Mouse (Mus musculus) right cerebral cortex, postnatal 25 days (tissue): ENCODE measurements around the gene Thbs3.

Experiments used
- DNase-seq: peaks from one replicate; pipeline ENCODE4 v3.0.0; 2022

The Thbs3 gene

DNA sequence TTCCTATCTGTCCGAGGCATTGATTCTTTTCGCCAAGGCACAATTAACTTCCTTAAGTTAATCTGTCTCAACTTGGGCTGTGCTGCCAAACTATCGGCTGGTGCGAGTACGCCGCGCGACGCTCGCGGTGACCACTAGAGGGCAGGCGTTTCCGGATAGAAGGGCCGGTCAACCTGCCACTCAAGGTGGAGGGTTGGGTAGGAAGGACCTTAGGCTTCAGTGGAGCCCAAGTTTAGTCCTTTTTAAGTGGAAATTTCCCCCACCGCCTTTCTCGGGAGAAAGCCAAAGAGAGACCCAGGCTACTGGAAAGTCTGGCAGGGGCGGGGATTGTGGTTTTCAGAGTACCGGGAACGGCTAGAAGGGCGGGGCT lies 13.2 kb downstream of the Thbs3 start:
- peak; percentile 81 for DNase-seq

DNA sequence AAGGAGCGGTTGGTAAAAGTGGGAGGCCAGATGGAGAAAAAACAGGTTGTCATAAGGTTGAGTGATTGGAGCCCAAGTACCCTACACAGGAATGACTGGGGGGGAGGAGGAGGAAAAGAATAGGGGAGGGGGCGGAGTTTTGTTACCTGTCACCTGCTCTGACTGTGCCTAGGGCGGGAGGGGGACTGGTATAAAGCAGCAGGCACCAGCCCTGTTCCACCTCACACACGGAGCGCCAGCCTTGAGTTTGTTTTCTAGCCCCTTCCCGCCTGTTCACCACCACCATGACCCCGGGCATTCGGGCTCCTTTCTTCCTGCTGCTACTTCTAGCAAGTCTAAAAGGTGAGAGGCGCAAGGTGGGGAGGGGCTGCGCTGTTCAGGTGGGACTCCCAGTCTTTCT lies 13.9 kb downstream of the Thbs3 start, which contains the start of gene Muc1:
Muc1 (plus strand) TSS at position 222 of the 400 bp plus-strand sequence.
- no peak for DNase-seq

DNA sequence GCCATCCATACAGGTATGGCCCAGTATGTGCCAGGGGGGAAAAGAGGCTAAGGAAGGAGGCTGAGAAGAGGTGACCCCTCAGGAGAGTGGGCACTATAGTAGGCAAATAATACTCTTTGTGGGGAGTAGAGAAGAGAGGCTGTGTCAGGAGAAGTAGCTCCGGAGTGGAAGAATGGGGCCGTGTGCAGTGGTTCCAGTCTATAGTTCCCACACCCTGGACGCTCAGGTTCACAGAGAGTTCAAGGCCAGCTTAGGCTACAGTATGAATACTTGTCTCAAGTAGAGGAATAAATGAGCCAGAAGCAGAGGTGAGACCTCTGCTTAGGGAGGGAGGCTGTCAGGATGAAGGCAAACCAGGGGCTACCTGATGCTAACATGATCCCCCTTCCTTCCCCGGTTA lies 14.3 kb downstream of the Thbs3 start:
- no peak for DNase-seq

DNA sequence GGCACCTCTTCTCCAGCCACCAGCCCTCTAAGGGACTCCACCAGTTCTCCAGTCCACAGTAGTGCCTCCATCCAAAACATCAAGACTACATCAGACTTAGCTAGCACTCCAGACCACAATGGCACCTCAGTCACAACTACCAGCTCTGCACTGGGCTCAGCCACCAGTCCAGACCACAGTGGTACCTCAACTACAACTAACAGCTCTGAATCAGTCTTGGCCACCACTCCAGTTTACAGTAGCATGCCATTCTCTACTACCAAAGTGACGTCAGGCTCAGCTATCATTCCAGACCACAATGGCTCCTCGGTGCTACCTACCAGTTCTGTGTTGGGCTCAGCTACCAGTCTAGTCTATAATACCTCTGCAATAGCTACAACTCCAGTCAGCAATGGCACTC lies 15.6 kb downstream of the Thbs3 start:
- no peak for DNase-seq

DNA sequence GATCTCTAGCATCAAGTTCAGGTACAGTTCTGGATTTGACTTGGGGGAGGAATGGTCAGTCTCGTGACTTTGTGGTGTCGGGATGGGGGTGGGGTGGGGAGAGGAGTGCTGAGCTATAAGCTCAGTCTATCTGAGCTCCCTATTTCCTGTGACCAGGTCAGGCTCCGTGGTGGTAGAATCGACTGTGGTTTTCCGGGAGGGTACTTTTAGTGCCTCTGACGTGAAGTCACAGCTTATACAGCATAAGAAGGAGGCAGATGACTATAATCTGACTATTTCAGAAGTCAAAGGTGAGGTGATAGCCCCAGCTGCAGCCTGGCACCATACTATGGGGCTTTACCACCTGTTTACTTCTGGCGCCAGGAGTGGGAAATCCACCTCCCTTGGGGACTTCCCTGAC lies 16.4 kb downstream of the Thbs3 start:
- DNase-seq = no peak

DNA sequence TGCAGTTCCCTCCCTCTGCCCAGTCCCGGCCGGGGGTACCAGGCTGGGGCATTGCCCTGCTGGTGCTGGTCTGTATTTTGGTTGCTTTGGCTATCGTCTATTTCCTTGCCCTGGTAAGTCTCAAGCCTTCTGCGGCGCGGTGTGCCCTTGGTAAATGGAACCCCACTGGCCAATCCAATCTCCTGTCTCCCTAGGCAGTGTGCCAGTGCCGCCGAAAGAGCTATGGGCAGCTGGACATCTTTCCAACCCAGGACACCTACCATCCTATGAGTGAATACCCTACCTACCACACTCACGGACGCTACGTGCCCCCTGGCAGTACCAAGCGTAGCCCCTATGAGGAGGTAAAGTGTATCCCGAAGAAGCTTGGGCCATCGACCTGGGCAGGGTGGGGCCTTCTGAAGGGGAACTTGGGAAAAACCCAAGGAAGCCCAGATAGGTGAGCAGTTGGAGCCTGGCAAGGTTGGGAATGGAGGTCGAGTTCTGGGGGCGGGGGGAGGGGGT lies 16.8 kb downstream of the Thbs3 start:
- DNase-seq = no peak

DNA sequence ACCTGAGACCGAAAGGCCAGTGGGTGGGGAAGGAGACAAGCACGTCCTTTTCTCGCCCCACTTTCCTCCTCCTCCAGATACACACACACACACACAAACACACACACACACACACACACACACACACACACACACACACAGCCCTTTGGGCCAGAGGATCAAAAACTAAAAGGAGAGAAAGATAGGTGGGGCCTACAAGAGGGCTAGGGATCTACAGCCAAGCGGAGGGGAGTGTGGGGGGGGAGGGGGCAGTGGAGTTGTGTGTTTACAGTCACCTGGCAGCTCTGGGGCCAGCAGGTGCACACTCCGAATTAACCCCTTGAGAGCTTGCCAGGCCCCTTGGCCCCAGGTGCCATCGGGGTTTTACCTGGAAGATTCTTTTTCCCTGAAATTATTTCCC lies 17.6 kb downstream of the Thbs3 start:
- DNase-seq = no peak

DNA sequence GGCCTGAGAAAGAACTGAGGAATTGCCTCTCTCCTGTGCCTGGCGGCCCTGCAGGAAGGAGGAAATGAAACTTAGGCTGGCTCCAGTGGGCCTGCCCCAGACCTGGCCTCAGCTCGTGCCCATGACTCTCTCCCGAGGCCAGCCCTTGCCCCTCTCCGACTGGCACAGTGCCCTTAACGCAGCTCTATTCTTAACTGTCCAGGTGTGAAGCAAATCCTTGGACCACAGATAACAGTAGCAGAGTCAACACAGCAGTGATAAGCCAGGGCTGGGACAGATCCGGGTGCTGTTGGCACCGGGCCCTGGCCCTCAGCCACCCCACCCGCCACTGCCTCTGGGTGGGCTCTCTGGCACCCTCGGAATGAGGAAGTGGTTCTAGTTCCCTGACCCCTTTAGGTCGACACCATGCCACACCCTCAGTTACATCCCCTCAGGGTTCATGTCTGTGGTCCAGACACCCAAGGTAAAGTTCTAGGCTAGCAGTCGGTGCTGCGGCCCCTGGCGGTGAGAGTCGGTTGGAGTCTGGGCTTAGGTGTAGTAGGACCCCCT lies 18.7 kb downstream of the Thbs3 start:
- no peak for DNase-seq

DNA sequence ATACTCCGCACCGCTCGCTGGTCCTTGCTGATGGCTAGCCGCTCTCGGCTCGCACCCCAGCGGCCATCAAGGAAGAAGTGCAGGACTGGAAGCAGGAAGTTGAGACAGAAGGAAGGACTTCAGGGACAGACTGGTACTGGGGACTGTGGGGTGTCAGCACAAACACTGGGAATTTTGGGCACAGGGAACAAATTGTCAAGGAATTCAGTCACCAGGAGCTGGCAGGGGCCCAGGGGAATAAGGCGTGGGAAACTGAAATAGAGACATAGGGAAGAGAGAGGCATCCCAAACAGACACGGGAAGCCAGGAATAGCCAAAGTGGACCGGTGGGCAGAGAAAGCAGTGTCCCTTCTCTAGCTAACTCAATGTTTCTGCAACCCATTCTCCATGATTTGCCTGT lies 21.5 kb downstream of the Thbs3 start:
- DNase-seq = no peak

DNA sequence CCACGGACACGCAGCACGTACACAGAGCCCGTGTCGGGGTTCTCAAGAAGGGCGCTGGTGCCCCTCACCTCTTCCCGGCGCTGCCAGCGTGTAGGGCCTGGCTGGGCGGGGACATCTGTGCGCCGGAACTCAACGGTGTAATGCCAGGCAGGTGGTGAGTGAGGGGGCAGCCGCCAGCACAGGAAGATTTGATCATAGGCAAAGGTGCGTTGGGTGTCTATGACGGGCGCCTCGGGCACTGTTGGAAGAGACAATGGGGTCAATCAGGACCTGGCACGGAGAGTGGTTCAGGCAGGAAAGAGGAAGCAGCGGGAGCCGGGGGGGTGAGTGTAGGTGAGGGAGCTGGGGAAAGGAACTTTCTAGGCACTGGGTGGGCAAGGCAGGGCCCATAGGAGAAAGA lies 22.7 kb downstream of the Thbs3 start:
- DNase-seq = no peak

DNA sequence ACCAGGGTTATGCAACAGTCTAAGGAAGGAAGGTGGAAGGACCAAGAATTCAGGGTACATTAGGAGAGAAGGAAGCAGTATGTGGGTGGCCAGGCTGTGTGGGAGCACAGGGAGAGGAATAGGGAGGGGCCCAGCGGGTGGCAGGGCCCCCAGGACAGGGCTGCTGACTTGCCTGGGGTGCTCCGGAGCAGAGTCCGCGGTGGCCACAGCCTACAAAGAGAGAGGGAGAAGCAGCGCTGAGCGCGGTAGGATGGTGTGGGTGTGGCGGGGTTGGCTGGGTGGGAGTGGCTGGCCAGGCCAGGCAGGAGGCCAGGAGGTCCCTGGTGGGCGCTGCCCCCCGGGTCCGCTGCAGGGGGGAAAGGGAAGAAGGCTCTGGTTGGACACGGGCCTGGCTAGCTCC lies 23.5 kb downstream of the Thbs3 start:
- no peak for DNase-seq

DNA sequence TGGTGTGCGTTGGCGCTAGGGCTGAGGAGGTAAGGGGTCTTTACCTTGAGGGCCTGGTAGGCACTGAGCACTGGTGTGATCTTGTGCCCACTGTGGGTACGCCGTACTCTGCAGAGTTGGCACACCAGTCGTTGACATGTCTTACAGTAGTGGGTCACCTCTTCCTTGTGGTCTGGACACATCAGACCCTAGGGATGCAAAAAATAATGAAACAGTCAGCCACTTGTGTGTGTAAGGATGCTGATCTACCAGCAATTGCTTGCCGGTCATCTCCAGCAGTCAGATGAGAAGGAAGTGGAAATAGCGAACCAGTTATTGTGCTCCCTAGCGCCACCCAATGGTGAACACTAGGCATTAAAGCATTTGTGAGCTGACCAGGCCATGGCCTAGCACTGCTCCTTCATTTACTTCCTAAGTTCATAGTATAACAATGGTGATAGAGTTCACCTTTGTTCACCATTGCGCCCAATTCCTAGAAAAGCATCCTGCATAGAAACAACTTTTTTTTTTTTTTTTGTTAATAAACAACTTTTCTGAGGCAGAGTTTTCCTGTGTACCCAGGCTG lies 27.4 kb downstream of the Thbs3 start:
- DNase-seq = no peak

DNA sequence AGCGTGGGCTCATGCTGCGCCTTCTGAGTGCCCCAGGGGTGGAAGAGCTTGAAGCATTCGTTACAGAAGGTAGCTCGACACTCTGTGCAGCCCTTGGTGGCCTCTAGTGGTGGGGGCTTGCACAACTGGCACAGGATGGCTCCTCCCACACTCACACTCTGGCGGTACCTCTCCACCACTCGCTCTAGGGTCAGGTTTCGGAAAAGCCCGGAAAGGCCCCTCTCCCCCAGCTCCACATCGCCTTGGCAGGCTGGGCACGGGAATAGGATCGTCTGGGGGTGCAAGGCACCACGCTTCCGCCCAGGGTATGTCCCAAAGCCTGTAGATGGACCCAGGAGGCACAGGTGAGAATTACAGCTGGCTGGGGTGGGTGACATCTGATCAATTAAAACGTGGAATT lies 28.6 kb downstream of the Thbs3 start:
- DNase-seq = no peak

DNA sequence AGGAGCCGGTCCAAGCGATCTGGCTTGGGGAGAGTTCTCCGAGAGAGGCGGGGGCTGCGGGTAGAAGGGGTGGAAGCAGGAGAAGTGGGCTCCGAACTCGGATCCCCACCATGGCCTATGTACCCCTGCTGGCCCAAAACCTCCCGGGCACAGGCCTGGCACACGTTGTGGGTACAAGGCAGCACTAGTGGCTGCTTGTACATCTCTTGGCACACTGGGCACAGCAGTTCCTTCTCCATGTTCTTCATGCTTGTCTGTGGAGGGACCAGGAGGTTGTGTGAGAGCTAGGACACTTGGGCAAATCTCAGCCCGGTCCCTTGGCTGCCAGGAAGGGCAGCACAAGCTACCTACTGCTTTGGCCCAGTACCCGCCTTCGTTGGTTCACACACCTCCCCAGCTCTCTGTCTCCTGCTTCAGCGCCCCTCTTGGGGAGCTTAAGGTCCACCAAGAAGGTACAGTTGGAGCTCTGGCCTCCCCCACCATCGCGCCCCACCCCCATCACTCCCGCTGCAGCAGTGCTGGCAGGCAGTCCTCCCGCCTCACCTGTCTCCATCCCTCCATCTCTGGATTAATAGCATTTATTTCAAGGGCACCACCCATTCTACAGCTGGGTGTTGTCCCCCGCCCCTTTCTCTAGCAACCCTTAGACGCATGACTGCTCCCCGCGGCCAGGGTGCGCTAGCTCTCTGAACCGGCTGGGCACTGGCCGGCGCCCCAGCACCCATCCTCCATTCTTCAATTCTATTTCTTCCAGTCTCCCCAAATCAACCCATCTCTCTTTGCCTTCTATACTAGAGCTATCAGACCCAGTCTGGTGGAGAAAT lies 29.4 kb downstream of the Thbs3 start:
- no peak for DNase-seq

DNA sequence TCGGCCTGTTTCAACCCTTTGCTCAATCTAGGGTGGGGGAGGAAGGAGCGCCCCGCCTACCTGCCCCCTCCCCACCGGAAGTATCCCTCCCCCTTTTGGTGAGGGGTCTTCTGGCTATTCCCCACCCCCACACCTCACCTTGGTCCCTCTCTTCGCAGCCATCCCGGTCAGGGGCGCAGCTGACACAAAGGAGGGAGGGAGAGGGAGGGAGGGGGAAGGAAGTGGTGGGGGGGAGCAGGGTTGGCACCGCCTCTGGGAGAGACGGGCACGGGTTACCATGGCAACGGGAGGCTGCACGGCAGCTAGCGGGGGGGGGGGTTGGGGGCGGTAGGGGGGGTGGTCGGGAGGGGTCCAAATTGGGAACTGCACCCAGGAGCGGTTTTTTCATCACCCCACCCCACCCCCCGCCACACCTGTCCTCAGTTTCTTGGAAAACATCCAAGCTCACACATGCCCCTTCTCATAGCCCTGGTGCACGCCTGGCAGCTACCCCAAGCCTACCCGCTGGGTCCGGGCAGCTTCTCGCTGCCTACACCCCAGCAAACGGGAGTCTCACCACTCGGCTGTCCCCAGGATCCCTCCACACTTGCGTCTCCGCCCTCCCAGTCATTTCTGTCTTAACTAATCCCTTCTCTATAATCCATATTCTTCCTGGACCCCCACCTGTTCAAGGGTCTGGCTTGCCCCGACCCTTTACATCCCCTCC lies 30.2 kb downstream of the Thbs3 start:
- peak; percentile 67 for DNase-seq

DNA sequence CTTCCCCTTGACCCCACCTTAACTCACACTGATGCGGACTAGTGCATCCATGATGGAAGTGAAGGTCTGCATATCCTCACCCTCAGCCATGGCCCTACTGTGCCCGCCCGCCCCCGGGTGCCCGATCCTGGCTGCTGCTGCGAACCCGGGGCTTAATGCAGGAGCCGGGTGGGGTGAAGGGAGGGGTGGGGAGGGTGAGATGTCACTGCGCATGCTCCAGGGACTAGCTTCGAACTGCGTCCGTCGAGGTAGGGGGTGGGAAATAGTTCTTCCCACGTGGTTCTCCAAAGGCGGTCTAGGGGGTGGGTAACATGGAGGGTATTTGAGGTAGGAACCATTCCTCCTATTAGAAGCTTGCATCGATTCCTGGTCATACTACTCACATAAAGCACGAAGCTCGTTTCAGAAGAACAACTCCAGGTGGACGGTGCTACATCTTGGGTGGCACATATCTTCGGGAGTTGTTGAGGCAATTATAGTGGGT lies 30.8 kb downstream of the Thbs3 start, which contains the start of gene Krtcap2:
Krtcap2 (plus strand) TSS at position 279 of the 484 bp plus-strand sequence.
- peak; percentile 72 for DNase-seq

DNA sequence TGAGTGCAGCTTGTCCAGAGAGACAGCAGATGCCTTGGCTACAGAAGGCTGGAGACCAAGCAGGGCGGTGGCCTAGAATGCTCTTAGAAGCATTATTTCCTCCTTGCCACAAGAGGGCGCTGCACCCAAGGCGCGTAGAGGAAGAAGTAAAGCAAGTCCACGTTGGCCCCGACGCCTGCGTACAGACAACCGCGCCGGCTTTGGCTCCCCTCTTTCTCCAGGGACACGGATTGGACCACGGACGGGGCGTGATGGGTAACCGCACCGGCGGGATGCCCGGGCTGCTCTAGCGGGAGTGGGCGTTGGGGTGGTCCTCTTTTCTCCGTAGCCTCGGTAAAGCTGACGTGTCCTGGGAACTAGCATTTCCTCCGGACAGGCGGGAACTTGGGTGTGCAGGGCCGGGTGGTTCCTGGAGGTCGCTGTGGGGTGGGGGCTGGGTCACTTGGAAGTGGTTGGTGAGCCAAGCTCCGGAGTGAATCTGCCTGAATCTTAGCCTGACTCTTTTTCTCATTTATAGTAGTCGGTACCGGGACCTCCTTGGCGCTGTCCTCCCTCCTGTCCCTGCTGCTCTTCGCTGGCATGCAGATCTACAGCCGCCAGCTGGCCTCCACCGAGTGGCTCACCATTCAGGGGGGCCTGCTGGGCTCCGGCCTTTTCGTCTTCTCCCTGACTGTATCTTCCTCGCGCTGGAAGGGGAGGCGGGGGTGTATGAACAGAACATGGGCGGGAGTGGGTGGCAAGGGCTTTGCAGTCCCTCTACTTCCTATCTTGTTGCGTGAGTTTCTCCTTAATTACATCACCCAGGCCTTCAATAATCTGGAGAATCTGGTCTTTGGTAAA lies 31.5 kb downstream of the Thbs3 start, which contains the start of gene Trim46:
Trim46 (minus strand) TSS at position 49 of the 840 bp plus-strand sequence.
- DNase-seq = peak; percentile 90

DNA sequence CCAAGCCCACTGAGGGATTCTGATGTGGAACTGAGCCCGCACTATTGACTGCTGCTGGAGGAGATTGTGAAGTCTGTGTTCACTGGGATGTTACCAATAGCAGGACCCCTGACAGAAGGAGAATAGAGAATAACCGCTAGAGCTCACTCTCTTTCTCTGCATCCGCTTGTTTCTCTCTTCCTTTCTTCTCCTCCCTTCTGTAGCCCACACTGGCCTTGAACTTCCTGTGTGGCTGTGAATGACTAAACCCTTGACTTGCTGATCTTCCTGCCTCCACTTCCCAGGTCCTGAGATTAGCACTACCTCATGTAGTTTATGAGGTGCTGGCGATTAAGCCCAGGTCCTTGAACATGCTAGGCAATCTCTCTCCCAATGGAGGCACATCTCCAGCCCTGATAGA lies 32.5 kb downstream of the Thbs3 start:
- no peak for DNase-seq

DNA sequence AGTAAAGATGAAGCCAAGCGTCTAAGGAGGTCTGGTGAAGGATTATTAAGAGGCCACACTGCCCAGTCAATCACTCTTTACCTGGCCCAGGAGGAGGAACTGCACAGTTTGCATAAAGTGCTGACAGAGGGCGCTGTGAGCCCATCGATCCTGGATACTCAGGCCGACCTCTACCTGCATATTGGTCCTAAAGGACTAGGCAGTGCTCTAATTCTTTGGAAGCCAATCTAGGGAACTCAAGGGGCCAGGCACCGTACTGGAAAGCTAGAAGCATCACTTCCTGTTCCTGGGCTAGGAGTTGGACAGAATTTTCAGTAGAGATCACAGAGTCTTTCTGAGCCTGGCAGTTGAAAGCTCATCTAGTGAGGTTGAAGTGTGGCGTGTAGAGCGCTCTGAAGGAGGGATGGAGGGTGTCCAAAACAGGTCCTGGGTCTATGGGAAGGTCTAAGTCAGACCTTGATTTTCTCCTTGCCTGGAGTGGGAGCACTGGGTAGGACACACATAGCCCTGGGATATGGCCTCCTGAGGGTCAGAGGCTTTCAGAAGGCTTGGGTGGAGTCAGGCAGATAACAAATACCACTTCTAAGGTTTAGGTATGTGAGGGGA lies 35.6 kb downstream of the Thbs3 start:
- no peak for DNase-seq

DNA sequence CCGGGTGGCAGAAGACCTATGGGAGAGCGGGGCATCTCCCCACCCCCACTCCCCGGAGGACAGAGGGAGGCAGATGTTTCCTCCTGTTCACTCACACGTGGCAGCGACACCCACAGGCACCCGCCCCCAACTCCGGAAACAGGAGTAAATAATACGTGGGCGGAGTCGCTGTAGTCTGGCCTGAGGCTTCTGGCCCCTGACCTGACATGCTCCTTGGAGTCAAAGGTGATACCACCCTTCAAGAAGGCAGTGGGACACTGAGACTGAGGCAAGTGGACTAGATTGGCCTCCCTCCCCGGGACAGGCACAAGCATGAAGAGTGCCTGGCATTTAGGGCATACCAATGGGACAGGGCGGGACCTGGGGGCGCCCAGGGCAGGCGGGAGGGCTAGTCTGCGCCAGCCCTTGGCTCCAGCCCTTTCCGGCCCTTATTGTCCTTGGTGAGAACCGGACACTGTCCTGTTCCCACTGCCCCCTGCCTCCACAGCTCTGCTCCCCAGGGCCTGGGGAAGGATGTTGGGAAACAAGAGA lies 36.5 kb downstream of the Thbs3 start:
- no peak for DNase-seq

DNA sequence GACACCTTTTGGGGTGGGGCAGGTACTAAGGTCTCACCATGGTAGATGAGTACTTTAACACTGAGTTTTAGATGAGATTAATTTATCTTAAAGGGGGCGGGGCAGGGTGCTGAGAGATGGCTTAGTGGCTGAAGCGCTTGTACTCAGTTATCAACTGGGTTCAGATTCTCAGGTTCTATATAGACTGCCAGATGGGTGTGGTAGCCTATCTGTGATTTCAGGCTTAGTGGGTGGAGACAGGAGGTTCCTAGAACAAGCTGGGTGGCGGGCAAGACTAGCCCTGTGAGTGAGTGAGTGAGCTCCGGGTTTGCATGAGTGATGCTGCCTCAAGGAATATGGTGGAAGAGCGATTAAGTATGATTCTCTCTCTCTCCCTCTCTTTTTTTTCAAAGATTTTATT lies 40.0 kb downstream of the Thbs3 start:
- DNase-seq = no peak

DNA sequence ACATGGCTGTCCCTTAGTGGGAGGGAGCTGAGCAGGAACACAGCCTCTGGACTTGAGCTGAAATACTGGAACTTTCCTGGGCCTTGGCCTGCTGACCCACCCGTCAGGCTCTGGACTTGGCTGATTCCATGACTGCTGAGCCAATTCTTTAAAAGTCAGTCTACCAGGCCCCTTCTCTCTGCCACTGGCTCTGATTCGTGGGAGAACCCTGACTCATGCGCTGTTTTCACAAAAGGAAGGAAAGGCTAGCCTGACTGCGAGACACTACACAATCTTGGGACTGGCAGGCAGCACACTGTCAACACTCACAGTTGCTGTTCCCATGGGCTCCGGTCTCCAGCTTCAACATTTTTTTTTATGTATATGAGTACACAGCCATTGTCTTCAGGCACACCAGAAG lies 41.2 kb downstream of the Thbs3 start:
- no peak for DNase-seq
